Mouse (Mus musculus): ENCODE measurements around the gene Olfml2b. TPM values are rescaled to one million over a fixed set of nuclear protein-coding genes. Genes with fewer than 3 reads are reported as not detected.

The Olfml2b gene
- polyA plus RNA-seq, 1 experiment from 2014 or later: 4.4 TPM

GRCm38 (mm10) chr1:170700496-170701027 lies 56.2 kb downstream of the Olfml2b start:
- Histone ChIP-seq H3K27me3 (replicated peaks; ENCODE audit: control insufficient read depth, insufficient read depth, low read length) (no peaks in the 10 kb centered on the region), H3K27ac (ENCODE audit: low read depth, low read length) (no peak overlapping the region), H3K9ac (ENCODE audit: low read depth, low read length) (no peak overlapping the region), H3K4me2 (ENCODE audit: low read length) (no peak overlapping the region), H3K36me3 (ENCODE audit: control insufficient read depth, insufficient read depth, low read length) (no peaks in the 10 kb centered on the region), H3K4me1 (ENCODE audit: control insufficient read depth, insufficient read depth, low read depth, low read length) (no peaks in the 10 kb centered on the region), H3K4me3 (ENCODE audit: low read length) (no peak overlapping the region), H3K9me3 (ENCODE audit: control insufficient read depth, low read length) (no peaks in the 10 kb centered on the region)
- ATAC-seq: no peak
- 85% methylated on average over 3 of the region's 3 CpGs for WGBS

GRCm38 (mm10) chr1:170701178-170701577 lies 56.8 kb downstream of the Olfml2b start:
- no peaks in the 10 kb centered on the region for H3K36me3 ChIP-seq (ENCODE audit: control insufficient read depth, insufficient read depth, low read length)
- no peaks in the 10 kb centered on the region for H3K27me3 ChIP-seq (replicated peaks; ENCODE audit: control insufficient read depth, insufficient read depth, low read length)
- H3K4me3 ChIP-seq (ENCODE audit: low read length): no peak overlapping the region
- H3K27ac ChIP-seq (ENCODE audit: low read depth, low read length): no peak overlapping the region
- no peak overlapping the region for H3K4me2 ChIP-seq (ENCODE audit: low read length)
- ATAC-seq: no peak
- WGBS: 77% methylated on average over 3 of the region's 3 CpGs
- H3K9me3 ChIP-seq (ENCODE audit: control insufficient read depth, low read length): no peaks in the 10 kb centered on the region
- no peaks in the 10 kb centered on the region for H3K4me1 ChIP-seq (ENCODE audit: control insufficient read depth, insufficient read depth, low read depth, low read length)
- no peak overlapping the region for H3K9ac ChIP-seq (ENCODE audit: low read depth, low read length)

- Histone ChIP-seq H3K4me2 (ENCODE audit: low read length) (no peak overlapping the region), H3K36me3 (ENCODE audit: control insufficient read depth, insufficient read depth, low read length) (no peaks in the 10 kb centered on the region), H3K9me3 (ENCODE audit: control insufficient read depth, low read length) (no peaks in the 10 kb centered on the region), H3K4me1 (ENCODE audit: control insufficient read depth, insufficient read depth, low read depth, low read length) (no peaks in the 10 kb centered on the region), H3K27me3 (replicated peaks; ENCODE audit: control insufficient read depth, insufficient read depth, low read length) (no peaks in the 10 kb centered on the region), H3K9ac (ENCODE audit: low read depth, low read length) (no peak overlapping the region), H3K4me3 (ENCODE audit: low read length) (no peak overlapping the region), H3K27ac (ENCODE audit: low read depth, low read length) (no peak overlapping the region)
- WGBS: 79% methylated on average over 8 of the region's 8 CpGs
- no peak for ATAC-seq
Measured at GRCm38 (mm10) chr1:170701582-170701981, 57.2 kb downstream of the Olfml2b start.

- no peaks in the 10 kb centered on the region for H3K4me1 ChIP-seq (ENCODE audit: control insufficient read depth, insufficient read depth, low read depth, low read length)
- no peaks in the 10 kb centered on the region for H3K36me3 ChIP-seq (ENCODE audit: control insufficient read depth, insufficient read depth, low read length)
- H3K27me3 ChIP-seq (replicated peaks; ENCODE audit: control insufficient read depth, insufficient read depth, low read length): no peaks in the 10 kb centered on the region
- no peak overlapping the region for H3K9ac ChIP-seq (ENCODE audit: low read depth, low read length)
- no peak for ATAC-seq
- no peak overlapping the region for H3K4me3 ChIP-seq (ENCODE audit: low read length)
- WGBS: 77% methylated on average over 2 of the region's 2 CpGs
- no peak overlapping the region for H3K27ac ChIP-seq (ENCODE audit: low read depth, low read length)
- no peaks in the 10 kb centered on the region for H3K9me3 ChIP-seq (ENCODE audit: control insufficient read depth, low read length)
- H3K4me2 ChIP-seq (ENCODE audit: low read length): no peak overlapping the region
Measured at GRCm38 (mm10) chr1:170702263-170702662, 57.9 kb downstream of the Olfml2b start.

GRCm38 (mm10) chr1:170702958-170703357 lies 58.6 kb downstream of the Olfml2b start:
- H3K4me2 ChIP-seq (ENCODE audit: low read length): no peak overlapping the region
- H3K27ac ChIP-seq (ENCODE audit: low read depth, low read length): no peak overlapping the region
- ATAC-seq: no peak
- WGBS: 94% methylated on average over 6 of the region's 6 CpGs
- H3K4me1 ChIP-seq (ENCODE audit: control insufficient read depth, insufficient read depth, low read depth, low read length): no peaks in the 10 kb centered on the region
- H3K9ac ChIP-seq (ENCODE audit: low read depth, low read length): no peak overlapping the region
- H3K9me3 ChIP-seq (ENCODE audit: control insufficient read depth, low read length): no peaks in the 10 kb centered on the region
- no peak overlapping the region for H3K4me3 ChIP-seq (ENCODE audit: low read length)
- H3K27me3 ChIP-seq (replicated peaks; ENCODE audit: control insufficient read depth, insufficient read depth, low read length): no peaks in the 10 kb centered on the region
- no peaks in the 10 kb centered on the region for H3K36me3 ChIP-seq (ENCODE audit: control insufficient read depth, insufficient read depth, low read length)

- ATAC-seq: no peak
- no peak overlapping the region for H3K9ac ChIP-seq (ENCODE audit: low read depth, low read length)
- no peaks in the 10 kb centered on the region for H3K9me3 ChIP-seq (ENCODE audit: control insufficient read depth, low read length)
- WGBS: 91% methylated on average over 6 of the region's 6 CpGs
- H3K36me3 ChIP-seq (ENCODE audit: control insufficient read depth, insufficient read depth, low read length): no peaks in the 10 kb centered on the region
- H3K4me3 ChIP-seq (ENCODE audit: low read length): no peak overlapping the region
- no peaks in the 10 kb centered on the region for H3K4me1 ChIP-seq (ENCODE audit: control insufficient read depth, insufficient read depth, low read depth, low read length)
- H3K4me2 ChIP-seq (ENCODE audit: low read length): no peak overlapping the region
- H3K27me3 ChIP-seq (replicated peaks; ENCODE audit: control insufficient read depth, insufficient read depth, low read length): no peaks in the 10 kb centered on the region
- no peak overlapping the region for H3K27ac ChIP-seq (ENCODE audit: low read depth, low read length)
Measured at GRCm38 (mm10) chr1:170704103-170704502, 59.8 kb downstream of the Olfml2b start.

GRCm38 (mm10) chr1:170704911-170705594 lies 60.7 kb downstream of the Olfml2b start:
- no peak overlapping the region for H3K4me2 ChIP-seq (ENCODE audit: low read length)
- H3K27ac ChIP-seq (ENCODE audit: low read depth, low read length): no peak overlapping the region
- no peaks in the 10 kb centered on the region for H3K4me1 ChIP-seq (ENCODE audit: control insufficient read depth, insufficient read depth, low read depth, low read length)
- H3K9me3 ChIP-seq (ENCODE audit: control insufficient read depth, low read length): no peaks in the 10 kb centered on the region
- no peak for ATAC-seq
- no peak overlapping the region for H3K4me3 ChIP-seq (ENCODE audit: low read length)
- H3K36me3 ChIP-seq (ENCODE audit: control insufficient read depth, insufficient read depth, low read length): no peaks in the 10 kb centered on the region
- no peaks in the 10 kb centered on the region for H3K27me3 ChIP-seq (replicated peaks; ENCODE audit: control insufficient read depth, insufficient read depth, low read length)
- no peak overlapping the region for H3K9ac ChIP-seq (ENCODE audit: low read depth, low read length)
- 59% methylated on average over 4 of the region's 4 CpGs for WGBS

GRCm38 (mm10) chr1:170706046-170706445 lies 61.7 kb downstream of the Olfml2b start:
- Histone ChIP-seq H3K36me3 (ENCODE audit: control insufficient read depth, insufficient read depth, low read length) (no peaks in the 10 kb centered on the region), H3K9ac (ENCODE audit: low read depth, low read length) (no peak overlapping the region), H3K4me2 (ENCODE audit: low read length) (no peak overlapping the region), H3K27ac (ENCODE audit: low read depth, low read length) (no peak overlapping the region), H3K9me3 (ENCODE audit: control insufficient read depth, low read length) (no peaks in the 10 kb centered on the region), H3K4me1 (ENCODE audit: control insufficient read depth, insufficient read depth, low read depth, low read length) (no peaks in the 10 kb centered on the region), H3K27me3 (replicated peaks; ENCODE audit: control insufficient read depth, insufficient read depth, low read length) (no peaks in the 10 kb centered on the region), H3K4me3 (ENCODE audit: low read length) (no peak overlapping the region)
- 88% methylated on average over 4 of the region's 4 CpGs for WGBS
- ATAC-seq: no peak

- H3K9ac ChIP-seq (ENCODE audit: low read depth, low read length): no peak overlapping the region
- no peaks in the 10 kb centered on the region for H3K9me3 ChIP-seq (ENCODE audit: control insufficient read depth, low read length)
- no peak overlapping the region for H3K4me2 ChIP-seq (ENCODE audit: low read length)
- no peak overlapping the region for H3K4me3 ChIP-seq (ENCODE audit: low read length)
- H3K4me1 ChIP-seq (ENCODE audit: control insufficient read depth, insufficient read depth, low read depth, low read length): no peaks in the 10 kb centered on the region
- H3K27me3 ChIP-seq (replicated peaks; ENCODE audit: control insufficient read depth, insufficient read depth, low read length): no peaks in the 10 kb centered on the region
- no peak for ATAC-seq
- no peak overlapping the region for H3K27ac ChIP-seq (ENCODE audit: low read depth, low read length)
- 92% methylated on average over 3 of the region's 3 CpGs for WGBS
- H3K36me3 ChIP-seq (ENCODE audit: control insufficient read depth, insufficient read depth, low read length): no peaks in the 10 kb centered on the region
Measured at GRCm38 (mm10) chr1:170709034-170709433, 64.7 kb downstream of the Olfml2b start.

Measured in hindbrain, embryonic 16.5 days (tissue).